Mouse (Mus musculus) A20 (cell line): ENCODE data around the gene Piezo1.

ENCODE experiments used
- DNase-seq: peaks from one replicate; pipeline ENCODE4 v3.0.0-alpha.2; 2011; ENCODE audit warnings: low read depth, low spot score

Piezo1 gene

GRCm38 (mm10) chr8:122457171-122457570 lies 94.0 kb downstream of the Piezo1 start:
- DNase-seq: no peak

- DNase-seq: no peak
These were observed 96.7 kb downstream of the Piezo1 start for GRCm38 (mm10) chr8:122454409-122454808.

GRCm38 (mm10) chr8:122452154-122452553 lies 99.0 kb downstream of the Piezo1 start:
- no peak for DNase-seq

GRCm38 (mm10) chr8:122451161-122451703 lies 99.9 kb downstream of the Piezo1 start:
- DNase-seq: no peak

GRCm38 (mm10) chr8:122445203-122445602 lies 105.9 kb downstream of the Piezo1 start:
- DNase-seq: no peak

- peak; percentile 81 for DNase-seq
These were observed 106.9 kb downstream of the Piezo1 start for GRCm38 (mm10) chr8:122444058-122444748.

GRCm38 (mm10) chr8:122443262-122444006 lies 107.7 kb downstream of the Piezo1 start, which contains the start of gene Mvd:
Gene Mvd, minus strand, starts transcription at chr8:122443422.
- peak; percentile 100 for DNase-seq

- DNase-seq: no peak
These were observed 108.3 kb downstream of the Piezo1 start for GRCm38 (mm10) chr8:122442781-122443180.

- no peak for DNase-seq
These were observed 108.8 kb downstream of the Piezo1 start for GRCm38 (mm10) chr8:122442356-122442755.

GRCm38 (mm10) chr8:122441326-122441725 lies 109.8 kb downstream of the Piezo1 start:
- no peak for DNase-seq

GRCm38 (mm10) chr8:122439336-122439735 lies 111.8 kb downstream of the Piezo1 start:
- no peak for DNase-seq

GRCm38 (mm10) chr8:122437708-122438331 lies 113.3 kb downstream of the Piezo1 start:
- no peak for DNase-seq

- DNase-seq: no peak
These were observed 114.5 kb downstream of the Piezo1 start for GRCm38 (mm10) chr8:122436586-122437125.

GRCm38 (mm10) chr8:122436146-122436545 lies 115.0 kb downstream of the Piezo1 start:
- DNase-seq: no peak

GRCm38 (mm10) chr8:122435375-122435774 lies 115.8 kb downstream of the Piezo1 start:
- peak; percentile 52 for DNase-seq

- no peak for DNase-seq
These were observed 117.7 kb downstream of the Piezo1 start for GRCm38 (mm10) chr8:122433269-122433905.

GRCm38 (mm10) chr8:122432443-122433268 lies 118.5 kb downstream of the Piezo1 start, which contains the start of gene Cyba:
Gene Cyba, minus strand, starts transcription at chr8:122432930.
- DNase-seq: peak; percentile 94
